Mouse (Mus musculus) kidney, adult 2 months (tissue): Measurements from ENCODE around the gene Myl3.

Source experiments
- CTCF ChIP-seq: fragments of 200-500 bp; conservative IDR thresholded peaks from 2 replicates; pipeline ENCODE4 v1.5.1; 2011; ENCODE audit warnings: low read depth, mild to moderate bottlenecking, control low read depth, low read length, moderate library complexity, mixed read lengths; ENCODE audit not compliant: insufficient read depth, insufficient read length
- POLR2A ChIP-seq: fragments of 200-500 bp; IDR thresholded peaks from one replicate; pipeline ENCODE4 v1.6.1; 2011; ENCODE audit warnings: low read depth, low read length, control low read depth

- no peak for TF ChIP-seq POLR2A
- no peak for TF ChIP-seq CTCF
These were observed 56.2 kb downstream of the Myl3 start, which contains the start of gene Prss42 for GRCm38 (mm10) chr9:110797866-110798265.
